In genomic region chr3:115714671-115715651, GRCm38 (mm10) we compare ENCODE assay signal across 8 mouse cellular contexts. TPM values are rescaled to one million over a fixed set of nuclear protein-coding genes. Genes with fewer than 3 reads are reported as not detected.
DNase-seq lines count a peak whose midpoint lies in the region; ATAC-seq lines count a peak whose summit lies in the region.

Gene S1pr1 (minus strand): TSS chr3:115715072.

- no peaks in the 10 kb centered on the region for H3K9me3 ChIP-seq in embryonic facial prominence, embryonic 11.5 days (replicated peaks; ENCODE audit: control insufficient read depth, low read length)
- H3K9me3 ChIP-seq in limb, embryonic 12.5 days = no peaks in the 10 kb centered on the region
- no peaks in the 10 kb centered on the region for H3K9me3 ChIP-seq in midbrain, embryonic 14.5 days (ENCODE audit: control insufficient read depth, low read length)

- H3K4me1 ChIP-seq in embryonic facial prominence, embryonic 11.5 days (ENCODE audit: control insufficient read depth, insufficient read depth, low read length) = no peaks in the 10 kb centered on the region; the same call in 1 of the 2 replicates
- peaks cover 17% of the 10 kb centered on the region for H3K4me1 ChIP-seq in limb, embryonic 12.5 days (replicated peaks)
- H3K4me1 ChIP-seq in midbrain, embryonic 14.5 days (ENCODE audit: control insufficient read depth, insufficient read depth, low read length) = 0 out of 2 replicates have a peak, but pooled peaks cover 8% of the 10 kb centered on the region

- H3K36me3 ChIP-seq in embryonic facial prominence, embryonic 11.5 days (replicated peaks; ENCODE audit: control insufficient read depth, insufficient read depth, low read depth, low read length) = no peaks in the 10 kb centered on the region
- H3K36me3 ChIP-seq in limb, embryonic 12.5 days = peaks cover 13% of the 10 kb centered on the region
- H3K36me3 ChIP-seq in midbrain, embryonic 14.5 days (ENCODE audit: control insufficient read depth, insufficient read depth, low read length) = no peaks in the 10 kb centered on the region

- DNase-seq in urinary bladder, adult 18-20 months (ENCODE audit: low spot score in 2 of 2) = peak; percentile 25 to 44
- no peak for DNase-seq in urinary bladder, postnatal 10 days (ENCODE audit: low spot score)
- DNase-seq in embryonic facial prominence, embryonic 11.5 days (ENCODE audit: low spot score) = peak; percentile 90
- peak; percentile 99 for DNase-seq in heart, adult 11 months
- peak; percentile 65 for DNase-seq in kidney, adult 11 months
- DNase-seq in midbrain, embryonic 14.5 days = peak; percentile 85
- DNase-seq in spleen, postnatal 10 days (ENCODE audit: low spot score in 2 of 2) = peak; percentile 65 to 81

- peak within 1 kb of the TSS; percentile 77 for H3K4me2 ChIP-seq in embryonic facial prominence, embryonic 11.5 days (ENCODE audit: low read depth, low read length)
- peak within 1 kb of the TSS; percentile 69 for H3K4me2 ChIP-seq in limb, embryonic 12.5 days
- peak within 1 kb of the TSS; percentile 91 for H3K4me2 ChIP-seq in midbrain, embryonic 14.5 days (ENCODE audit: low read length)

- peak within 1 kb of the TSS; percentile 51 for H3K4me3 ChIP-seq in embryonic facial prominence, embryonic 11.5 days (ENCODE audit: low read depth, low read length)
- H3K4me3 ChIP-seq in limb, embryonic 12.5 days (replicated peaks) = peak within 1 kb of the TSS; percentile 56
- H3K4me3 ChIP-seq in midbrain, embryonic 14.5 days (replicated peaks; ENCODE audit: low read depth, low read length) = peak within 1 kb of the TSS; percentile 48

- no peaks in the 10 kb centered on the region for H3K27me3 ChIP-seq in embryonic facial prominence, embryonic 11.5 days (ENCODE audit: control insufficient read depth, insufficient read depth, low read length)
- H3K27me3 ChIP-seq in limb, embryonic 12.5 days = no peaks in the 10 kb centered on the region
- no peaks in the 10 kb centered on the region for H3K27me3 ChIP-seq in midbrain, embryonic 14.5 days (ENCODE audit: control insufficient read depth, insufficient read depth, low read length)

- WGBS in embryonic facial prominence, embryonic 11.5 days = under 1% methylated on average over 51 of the region's 51 CpGs
- WGBS in limb, embryonic 12.5 days = under 1% methylated on average over 51 of the region's 51 CpGs
- WGBS in midbrain, embryonic 14.5 days = under 1% methylated on average over 51 of the region's 51 CpGs

- peak; percentile 96 for ATAC-seq in embryonic facial prominence, embryonic 11.5 days (replicated peaks; ENCODE audit: insufficient number of reproducible peaks, low FRiP score, low TSS enrichment, low read depth)
- ATAC-seq in limb, embryonic 12.5 days (ENCODE audit: insufficient number of reproducible peaks, insufficient read depth, low FRiP score, low TSS enrichment, low read depth) = peak; percentile 95
- peak; percentile 88 for ATAC-seq in midbrain, embryonic 14.5 days (ENCODE audit: low FRiP score, low TSS enrichment)

- peak within 1 kb of the TSS; percentile 71 for H3K9ac ChIP-seq in embryonic facial prominence, embryonic 11.5 days (replicated peaks; ENCODE audit: low read length)
- peak within 1 kb of the TSS; percentile 72 for H3K9ac ChIP-seq in limb, embryonic 12.5 days (replicated peaks)
- peak within 1 kb of the TSS; percentile 48 for H3K9ac ChIP-seq in midbrain, embryonic 14.5 days (replicated peaks; ENCODE audit: low read length)

- peak within 1 kb of the TSS; percentile 44; the same call in 1 of the 2 replicates for H3K27ac ChIP-seq in embryonic facial prominence, embryonic 11.5 days (replicated peaks; ENCODE audit: low read depth, low read length)
- H3K27ac ChIP-seq in limb, embryonic 12.5 days = peak within 1 kb of the TSS; percentile 90
- H3K27ac ChIP-seq in midbrain, embryonic 14.5 days (replicated peaks; ENCODE audit: low read depth, low read length) = 0 out of 2 replicates have a peak within 1 kb of the TSS, but pooled peaks have one; percentile 49

RNA-seq across cellular contexts. Expression of gene S1pr1, which starts in this region (rescaled TPM):
- polyA plus RNA-seq in embryonic facial prominence, embryonic 11.5 days (2014; fragmentation: Nextera tagmentation; extraction: Ambion mirVana) = 14.8 and 15.6 TPM in 2 replicates
- polyA plus RNA-seq in limb, embryonic 12.5 days (2016; fragmentation: Nextera tagmentation; extraction: Ambion mirVana) = 17.0 and 18.5 TPM in 2 replicates
- polyA plus RNA-seq in midbrain, embryonic 14.5 days (2014; fragmentation: Nextera tagmentation; extraction: Ambion mirVana) = 26.1 and 32.2 TPM in 2 replicates
